Mouse (Mus musculus): ENCODE measurements at regions not wholly inside any gene's neighbourhood (a gene's known extent, or its start where the extent isn't known, plus 50 kb on each side); places are given as distances from the start of the nearest gene placed in this dataset.

GRCm38 (mm10) chr15:62209881-62210481, 1287.2 kb upstream of the A1bg start:
- Histone ChIP-seq H3K27me3 (ENCODE audit: control insufficient read depth, insufficient read depth, low read length) (no peaks in the 10 kb centered on the region), H3K4me2 (replicated peaks; ENCODE audit: low read depth, low read length) (no peak overlapping the region), H3K9me3 (ENCODE audit: control insufficient read depth, low read depth, low read length) (no peaks in the 10 kb centered on the region), H3K4me1 (ENCODE audit: control insufficient read depth, insufficient read depth, low read length) (no peaks in the 10 kb centered on the region), H3K27ac (ENCODE audit: low read length) (no peak overlapping the region), H3K4me3 (ENCODE audit: low read depth, low read length) (no peak overlapping the region), H3K9ac (replicated peaks; ENCODE audit: low read depth, low read length) (no peak overlapping the region), H3K36me3 (ENCODE audit: control insufficient read depth, insufficient read depth, low read length) (no peaks in the 10 kb centered on the region)
- no peak for ATAC-seq (ENCODE audit: insufficient number of reproducible peaks, insufficient read depth, low FRiP score, low read depth)
- WGBS = 80% methylated on average over 5 of the region's 5 CpGs

GRCm38 (mm10) chr15:62209296-62209695, 1286.5 kb upstream of the A1bg start:
- ATAC-seq (ENCODE audit: insufficient number of reproducible peaks, insufficient read depth, low FRiP score, low read depth) = no peak
- no peak overlapping the region for H3K27ac ChIP-seq (ENCODE audit: low read length)
- no peak overlapping the region for H3K4me2 ChIP-seq (replicated peaks; ENCODE audit: low read depth, low read length)
- WGBS = 89% methylated on average over 3 of the region's 3 CpGs
- H3K4me3 ChIP-seq (ENCODE audit: low read depth, low read length) = no peak overlapping the region
- no peaks in the 10 kb centered on the region for H3K27me3 ChIP-seq (ENCODE audit: control insufficient read depth, insufficient read depth, low read length)
- H3K9ac ChIP-seq (replicated peaks; ENCODE audit: low read depth, low read length) = no peak overlapping the region
- H3K4me1 ChIP-seq (ENCODE audit: control insufficient read depth, insufficient read depth, low read length) = no peaks in the 10 kb centered on the region
- no peaks in the 10 kb centered on the region for H3K9me3 ChIP-seq (ENCODE audit: control insufficient read depth, low read depth, low read length)
- no peaks in the 10 kb centered on the region for H3K36me3 ChIP-seq (ENCODE audit: control insufficient read depth, insufficient read depth, low read length)

- H3K9me3 ChIP-seq (ENCODE audit: control insufficient read depth, low read depth, low read length) = 0 out of 2 replicates have a peak, but pooled peaks cover 3% of the 10 kb centered on the region
- H3K4me3 ChIP-seq (ENCODE audit: low read depth, low read length) = no peak overlapping the region
- H3K4me1 ChIP-seq (ENCODE audit: control insufficient read depth, insufficient read depth, low read length) = no peaks in the 10 kb centered on the region
- ATAC-seq (ENCODE audit: insufficient number of reproducible peaks, insufficient read depth, low FRiP score, low read depth) = no peak
- H3K27ac ChIP-seq (ENCODE audit: low read length) = no peak overlapping the region
- H3K27me3 ChIP-seq (ENCODE audit: control insufficient read depth, insufficient read depth, low read length) = no peaks in the 10 kb centered on the region
- H3K36me3 ChIP-seq (ENCODE audit: control insufficient read depth, insufficient read depth, low read length) = no peaks in the 10 kb centered on the region
- no peak overlapping the region for H3K4me2 ChIP-seq (replicated peaks; ENCODE audit: low read depth, low read length)
- 81% methylated on average over 4 of the region's 4 CpGs for WGBS
- no peak overlapping the region for H3K9ac ChIP-seq (replicated peaks; ENCODE audit: low read depth, low read length)
Observed at GRCm38 (mm10) chr15:62206502-62206902, 1283.7 kb upstream of the A1bg start.

GRCm38 (mm10) chr15:62203951-62204905, 1281.4 kb upstream of the A1bg start:
- no peak overlapping the region for H3K4me2 ChIP-seq (replicated peaks; ENCODE audit: low read depth, low read length)
- 56% methylated on average over 18 of the region's 18 CpGs for WGBS
- H3K27me3 ChIP-seq (ENCODE audit: control insufficient read depth, insufficient read depth, low read length) = no peaks in the 10 kb centered on the region
- H3K9me3 ChIP-seq (ENCODE audit: control insufficient read depth, low read depth, low read length) = 0 out of 2 replicates have a peak, but pooled peaks cover 3% of the 10 kb centered on the region
- no peak overlapping the region for H3K27ac ChIP-seq (ENCODE audit: low read length)
- no peaks in the 10 kb centered on the region for H3K36me3 ChIP-seq (ENCODE audit: control insufficient read depth, insufficient read depth, low read length)
- no peaks in the 10 kb centered on the region for H3K4me1 ChIP-seq (ENCODE audit: control insufficient read depth, insufficient read depth, low read length)
- H3K9ac ChIP-seq (replicated peaks; ENCODE audit: low read depth, low read length) = no peak overlapping the region
- H3K4me3 ChIP-seq (ENCODE audit: low read depth, low read length) = no peak overlapping the region
- no peak for ATAC-seq (ENCODE audit: insufficient number of reproducible peaks, insufficient read depth, low FRiP score, low read depth)

GRCm38 (mm10) chr15:62202781-62203375, 1280.1 kb upstream of the A1bg start:
- no peak for ATAC-seq (ENCODE audit: insufficient number of reproducible peaks, insufficient read depth, low FRiP score, low read depth)
- Histone ChIP-seq H3K27ac (ENCODE audit: low read length) (no peak overlapping the region), H3K36me3 (ENCODE audit: control insufficient read depth, insufficient read depth, low read length) (no peaks in the 10 kb centered on the region), H3K4me3 (ENCODE audit: low read depth, low read length) (no peak overlapping the region), H3K4me1 (ENCODE audit: control insufficient read depth, insufficient read depth, low read length) (no peaks in the 10 kb centered on the region), H3K9me3 (ENCODE audit: control insufficient read depth, low read depth, low read length) (0 out of 2 replicates have a peak, but pooled peaks cover 3% of the 10 kb centered on the region), H3K4me2 (replicated peaks; ENCODE audit: low read depth, low read length) (no peak overlapping the region), H3K27me3 (ENCODE audit: control insufficient read depth, insufficient read depth, low read length) (no peaks in the 10 kb centered on the region), H3K9ac (replicated peaks; ENCODE audit: low read depth, low read length) (no peak overlapping the region)
- WGBS = 74% methylated on average over 10 of the region's 10 CpGs

- H3K27me3 ChIP-seq (ENCODE audit: control insufficient read depth, insufficient read depth, low read length) = no peaks in the 10 kb centered on the region
- H3K27ac ChIP-seq (ENCODE audit: low read length) = no peak overlapping the region
- H3K4me3 ChIP-seq (ENCODE audit: low read depth, low read length) = no peak overlapping the region
- 0 out of 2 replicates have a peak, but pooled peaks cover 3% of the 10 kb centered on the region for H3K9me3 ChIP-seq (ENCODE audit: control insufficient read depth, low read depth, low read length)
- no peak overlapping the region for H3K4me2 ChIP-seq (replicated peaks; ENCODE audit: low read depth, low read length)
- no peaks in the 10 kb centered on the region for H3K4me1 ChIP-seq (ENCODE audit: control insufficient read depth, insufficient read depth, low read length)
- WGBS = 91% methylated on average over 6 of the region's 6 CpGs
- H3K36me3 ChIP-seq (ENCODE audit: control insufficient read depth, insufficient read depth, low read length) = no peaks in the 10 kb centered on the region
- no peak for ATAC-seq (ENCODE audit: insufficient number of reproducible peaks, insufficient read depth, low FRiP score, low read depth)
- H3K9ac ChIP-seq (replicated peaks; ENCODE audit: low read depth, low read length) = no peak overlapping the region
Observed at GRCm38 (mm10) chr15:62198721-62199120, 1275.9 kb upstream of the A1bg start.

- 85% methylated on average over 4 of the region's 4 CpGs for WGBS
Observed at GRCm38 (mm10) chr15:62198194-62198593, 1275.4 kb upstream of the A1bg start.

GRCm38 (mm10) chr15:62195440-62195839, 1272.6 kb upstream of the A1bg start:
- no peak overlapping the region for H3K4me2 ChIP-seq (replicated peaks; ENCODE audit: low read depth, low read length)
- no peaks in the 10 kb centered on the region for H3K27me3 ChIP-seq (ENCODE audit: control insufficient read depth, insufficient read depth, low read length)
- no peak overlapping the region for H3K4me3 ChIP-seq (ENCODE audit: low read depth, low read length)
- no peak overlapping the region for H3K27ac ChIP-seq (ENCODE audit: low read length)
- 75% methylated on average over 5 of the region's 5 CpGs for WGBS
- no peaks in the 10 kb centered on the region for H3K9me3 ChIP-seq (ENCODE audit: control insufficient read depth, low read depth, low read length)
- H3K36me3 ChIP-seq (ENCODE audit: control insufficient read depth, insufficient read depth, low read length) = no peaks in the 10 kb centered on the region
- ATAC-seq (ENCODE audit: insufficient number of reproducible peaks, insufficient read depth, low FRiP score, low read depth) = no peak
- H3K9ac ChIP-seq (replicated peaks; ENCODE audit: low read depth, low read length) = no peak overlapping the region
- H3K4me1 ChIP-seq (ENCODE audit: control insufficient read depth, insufficient read depth, low read length) = no peaks in the 10 kb centered on the region

More at GRCm38 (mm10) chr15:62198194-62198593, 1275.4 kb upstream of the A1bg start:
- Histone ChIP-seq H3K27ac (ENCODE audit: low read length) (no peak overlapping the region), H3K4me1 (ENCODE audit: control insufficient read depth, insufficient read depth, low read length) (no peaks in the 10 kb centered on the region), H3K9ac (replicated peaks; ENCODE audit: low read depth, low read length) (no peak overlapping the region), H3K9me3 (ENCODE audit: control insufficient read depth, low read depth, low read length) (0 out of 2 replicates have a peak, but pooled peaks cover 3% of the 10 kb centered on the region), H3K27me3 (ENCODE audit: control insufficient read depth, insufficient read depth, low read length) (no peaks in the 10 kb centered on the region), H3K36me3 (ENCODE audit: control insufficient read depth, insufficient read depth, low read length) (no peaks in the 10 kb centered on the region), H3K4me2 (replicated peaks; ENCODE audit: low read depth, low read length) (no peak overlapping the region), H3K4me3 (ENCODE audit: low read depth, low read length) (no peak overlapping the region)
- no peak for ATAC-seq (ENCODE audit: insufficient number of reproducible peaks, insufficient read depth, low FRiP score, low read depth)
